Mouse (Mus musculus) heart, postnatal 10 days (tissue): ENCODE results near the gene Tbk1. TPM values are rescaled to one million over a fixed set of nuclear protein-coding genes. Genes with fewer than 3 reads are reported as not detected.
A peak's percentile ranks its signal among the peaks of the same experiment; 100 is the strongest.

Source experiments
- DNase-seq, 2 experiments: peaks; one replicate each; pipeline ENCODE4 v3.0.0; 2021
- intact Hi-C: fragments of 180-260 bp; cut with DNase I; formaldehyde crosslinking; loops from one replicate; pipeline ENCODE4 v1.15.1; 2025
- total RNA-seq, 2 experiments: library from RNA; stranded (reverse); gene quantifications; 2 replicates each; pipeline ENCODE4 v1.2.3; 2021

The Tbk1 gene
- 10 to 100 TPM; 17.3 to 19.5 TPM for total RNA-seq

DNA sequence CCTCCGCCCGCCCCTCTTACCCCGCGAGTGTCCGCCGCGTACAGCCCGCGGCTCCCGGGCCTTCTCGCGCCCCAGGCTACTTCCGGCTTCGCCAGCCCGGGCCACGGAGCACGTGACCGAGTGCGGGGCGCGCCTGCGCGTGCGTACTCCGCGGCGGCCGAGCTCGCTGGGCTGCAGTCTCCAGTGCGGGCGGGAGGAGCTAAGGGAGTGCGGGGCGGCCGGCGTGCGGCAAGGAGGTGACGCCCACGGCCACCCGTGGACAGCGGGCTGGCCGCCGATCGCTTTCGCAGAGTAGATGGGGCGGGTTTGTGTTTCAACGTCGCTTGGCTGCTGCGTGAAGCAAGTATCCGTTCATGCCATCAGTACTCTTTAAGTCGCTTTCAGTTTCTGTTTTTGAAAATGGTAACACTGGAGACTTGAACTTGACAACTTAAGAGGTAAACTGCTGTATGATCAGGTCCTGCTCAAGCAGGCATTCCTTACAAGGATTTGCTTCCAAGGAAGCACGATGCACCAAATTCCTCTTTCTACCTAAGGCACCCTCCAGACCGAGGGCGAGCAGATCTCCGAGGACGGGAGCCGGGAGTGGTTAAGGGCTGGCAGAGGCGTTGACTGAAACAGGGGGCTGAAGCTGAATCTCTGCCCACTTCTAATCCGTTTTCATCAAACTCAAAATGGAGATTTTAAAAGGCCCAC lies at the start of gene Tbk1:
Gene Tbk1, minus strand, starts transcription at position 113 of the 696 bp plus-strand sequence.
- peak; percentile 95 for DNase-seq
- intact Hi-C loops, result loop anchor here (2.0 kb wide), 1 partner anchor 38 kb away; no protein-coding TSS in a partner anchor

DNA sequence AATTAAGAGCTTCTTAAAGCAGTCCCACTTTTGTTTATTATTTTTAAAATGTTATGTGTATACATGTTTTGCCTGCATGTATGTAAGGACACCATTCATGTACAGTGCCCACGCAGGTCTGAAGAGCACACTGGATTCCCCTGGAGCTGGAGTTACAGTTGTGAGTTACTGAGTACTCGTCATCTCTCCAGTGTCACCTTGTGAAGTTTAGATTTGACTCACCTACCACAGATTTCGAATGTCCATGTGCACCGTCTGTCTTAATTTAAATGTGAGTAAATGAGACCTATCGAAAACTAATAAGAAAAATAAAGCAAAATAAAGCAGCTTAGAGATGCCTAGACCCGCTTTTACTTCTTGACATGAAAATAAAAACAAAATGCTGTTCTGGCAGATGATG lies 49.7 kb upstream of the Tbk1 start:
- intact Hi-C loops, result no loop called here
- DNase-seq, result no peak

DNA sequence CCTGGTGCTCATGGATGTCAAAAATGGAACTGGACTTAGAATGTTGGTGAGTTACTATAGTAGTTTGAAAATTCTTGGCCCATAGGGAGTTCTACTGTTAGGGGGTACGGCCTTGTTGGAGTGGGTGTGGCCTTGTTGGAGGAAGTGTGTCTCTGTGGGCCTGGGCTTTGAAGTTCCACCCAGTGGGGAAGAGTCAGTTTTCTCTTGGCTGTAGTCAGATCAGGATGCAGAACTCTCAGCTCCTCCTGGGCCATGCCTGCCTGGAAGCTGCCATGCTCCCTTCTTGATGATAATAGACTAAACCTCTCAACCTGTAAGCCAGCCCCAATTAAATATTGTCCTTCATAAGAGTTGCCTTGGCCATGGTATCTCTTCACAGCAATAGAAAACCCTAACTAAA lies 47.6 kb upstream of the Tbk1 start:
- no peak for DNase-seq
- intact Hi-C loops, result no loop called here

DNA sequence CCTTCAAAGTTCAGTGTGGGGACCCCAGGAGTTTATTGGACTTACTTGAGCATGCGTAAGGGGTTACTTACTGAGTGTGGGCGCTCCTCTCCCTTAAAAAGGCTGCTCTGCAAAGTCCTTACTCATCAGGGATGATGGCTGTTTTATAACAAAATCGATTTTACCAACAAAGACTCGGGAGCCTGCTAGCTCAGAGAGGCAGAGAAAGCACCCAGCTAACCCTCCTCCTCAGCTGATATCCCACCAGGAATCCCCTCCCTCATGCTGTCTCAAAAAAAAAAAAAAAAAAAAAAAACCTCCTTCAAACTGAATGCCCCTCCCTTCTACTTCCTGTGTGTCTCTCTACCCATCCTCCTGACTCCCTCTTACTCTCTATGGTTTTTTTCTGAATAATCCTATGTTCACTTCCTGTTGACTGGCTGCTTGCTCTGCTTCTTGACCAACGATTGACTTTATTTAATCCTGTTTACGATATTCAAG lies 42.0 kb upstream of the Tbk1 start:
- intact Hi-C loops, result loop anchor here (5.0 kb wide), 1 partner anchor 109 kb away; the partner anchor contains the start of gene BC048403
- no peak for DNase-seq

DNA sequence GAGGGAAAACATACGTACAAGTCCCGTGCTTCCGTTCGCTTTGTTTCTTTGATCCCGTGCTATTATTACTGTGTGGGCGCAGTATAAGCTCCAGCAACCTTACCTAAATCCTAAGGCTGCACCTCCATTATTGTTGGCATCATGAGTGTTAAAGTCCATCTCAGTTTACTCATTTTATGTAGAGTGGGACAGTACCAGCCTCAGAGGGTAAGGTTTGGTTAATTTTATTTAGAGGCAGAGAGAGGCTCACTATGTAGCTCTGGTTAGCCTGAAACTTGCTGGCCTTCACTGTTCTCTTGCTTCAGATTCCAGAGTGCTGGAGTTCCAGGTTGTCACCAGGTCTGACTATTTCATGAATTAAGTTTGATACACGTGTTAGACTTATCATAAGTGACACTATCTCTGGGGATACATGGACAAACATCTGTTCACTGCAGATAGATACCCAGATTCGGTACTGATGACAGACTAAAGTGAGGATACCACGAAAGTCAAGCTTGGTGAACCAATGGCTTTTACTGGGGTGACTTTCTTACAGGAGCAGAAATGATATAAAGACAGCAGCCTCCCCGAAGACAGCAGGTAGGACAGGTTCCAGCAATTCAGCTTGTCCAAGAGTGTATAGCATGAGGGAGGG lies 40.7 kb upstream of the Tbk1 start:
- no peak for DNase-seq
- intact Hi-C loops, result loop anchor here (5.0 kb wide), 1 partner anchor 110 kb away; the partner anchor contains the start of gene BC048403

DNA sequence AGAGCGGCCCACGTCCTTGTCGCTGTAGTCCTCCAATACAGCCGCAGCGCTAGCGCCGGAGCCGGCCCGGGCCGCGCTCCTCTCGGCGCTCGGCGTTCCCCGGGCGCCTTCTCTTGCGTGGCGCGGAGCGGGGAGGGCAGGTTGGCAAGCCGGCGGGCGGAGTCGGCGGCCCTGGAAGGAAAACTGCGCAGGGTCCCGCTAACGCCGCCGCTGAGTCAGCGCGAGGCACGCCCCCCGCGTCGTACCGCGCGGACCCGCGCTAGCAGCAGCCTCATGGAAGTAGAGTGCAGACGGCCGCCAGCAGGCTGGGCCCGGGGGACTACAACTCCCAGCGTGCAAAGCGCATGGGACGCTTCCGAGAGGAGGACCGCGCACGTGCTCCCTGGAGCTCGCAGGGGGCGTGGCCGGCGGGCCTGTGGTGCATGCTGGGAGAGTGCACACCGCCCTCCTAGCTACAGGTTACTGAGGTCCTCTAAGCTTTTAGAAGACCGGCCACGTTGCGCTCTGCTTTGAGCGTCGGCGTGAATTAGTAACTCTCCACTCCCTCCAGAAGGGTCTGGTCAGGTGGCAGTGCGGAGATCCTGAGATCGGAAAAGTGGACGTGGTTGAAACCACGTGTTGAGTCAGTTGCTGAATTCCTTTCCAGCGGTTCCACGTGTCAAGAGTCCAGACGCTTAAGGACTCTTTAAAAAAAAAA lies 39.7 kb upstream of the Tbk1 start, which contains the start of gene Xpot:
Gene Xpot, minus strand, starts transcription at position 147 of the 697 bp plus-strand sequence.
- intact Hi-C loops, result loop anchor here (5.0 kb wide), 1 partner anchor 111 kb away; the partner anchor contains the start of gene BC048403
- DNase-seq, result peak; percentile 98 to 99

DNA sequence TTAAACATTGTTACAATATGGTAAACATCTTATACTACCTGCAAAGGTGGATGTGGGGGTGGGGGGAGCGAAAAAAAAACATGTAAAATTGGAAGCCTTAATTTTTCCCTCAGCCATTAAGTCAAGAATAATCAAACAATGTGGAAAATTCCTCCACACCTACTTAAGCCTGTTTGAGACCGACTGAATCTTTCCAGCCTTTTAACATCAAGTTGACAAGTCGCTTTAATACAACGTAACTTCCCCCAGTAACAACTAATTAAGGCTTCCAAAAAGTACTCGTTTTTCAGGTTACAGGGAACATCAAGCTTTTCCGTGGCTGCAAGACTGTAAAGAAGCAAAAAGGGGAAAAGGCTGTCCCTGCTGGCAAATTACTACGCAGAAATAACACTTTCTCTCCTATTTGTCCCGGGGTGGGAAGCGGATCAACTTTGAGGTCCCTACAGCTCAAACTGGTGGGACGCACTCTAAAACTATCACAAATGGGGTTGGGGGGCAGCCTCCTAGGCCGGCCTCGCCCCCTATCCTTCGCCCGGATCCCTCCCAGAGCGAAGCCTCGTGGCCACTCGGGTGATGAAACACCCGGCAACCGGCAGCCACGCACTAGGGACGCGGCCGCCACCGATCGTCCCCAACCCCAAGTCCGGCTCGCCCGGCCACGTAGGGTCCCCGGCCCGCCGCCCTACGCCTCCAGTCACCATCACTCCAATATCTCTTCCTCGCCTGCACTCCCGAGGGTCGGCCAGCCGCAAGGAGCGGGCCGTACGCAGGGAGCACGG lies 39.0 kb upstream of the Tbk1 start:
- intact Hi-C loops, result loop anchor here (2.0 to 5.0 kb wide), 2 partner anchors 39 to 112 kb away; partner anchors contain the start of genes BC048403 and Tbk1
- DNase-seq, result no peak

DNA sequence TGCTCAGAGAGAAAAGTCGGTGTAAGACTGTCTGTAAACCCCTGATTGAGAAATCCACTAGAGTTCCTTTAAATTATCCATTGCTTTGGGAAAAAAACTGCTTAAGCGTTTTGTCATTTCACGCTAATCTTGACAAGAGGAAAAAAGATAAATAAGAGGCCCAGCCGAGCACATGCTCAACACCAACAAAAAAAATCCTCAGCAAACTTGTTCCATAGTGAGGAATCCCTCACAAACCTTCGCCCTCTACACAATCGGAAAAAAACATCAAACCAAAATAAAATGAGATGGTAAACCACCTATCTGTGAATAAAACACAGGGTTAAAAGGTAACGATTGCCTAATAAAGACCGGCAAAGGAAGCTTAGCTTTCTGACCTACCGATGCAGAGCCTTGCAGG lies 38.4 kb upstream of the Tbk1 start:
- intact Hi-C loops, result loop anchor here (2.0 to 5.0 kb wide), 2 partner anchors 38 to 112 kb away; partner anchors contain the start of genes BC048403 and Tbk1
- no peak for DNase-seq

DNA sequence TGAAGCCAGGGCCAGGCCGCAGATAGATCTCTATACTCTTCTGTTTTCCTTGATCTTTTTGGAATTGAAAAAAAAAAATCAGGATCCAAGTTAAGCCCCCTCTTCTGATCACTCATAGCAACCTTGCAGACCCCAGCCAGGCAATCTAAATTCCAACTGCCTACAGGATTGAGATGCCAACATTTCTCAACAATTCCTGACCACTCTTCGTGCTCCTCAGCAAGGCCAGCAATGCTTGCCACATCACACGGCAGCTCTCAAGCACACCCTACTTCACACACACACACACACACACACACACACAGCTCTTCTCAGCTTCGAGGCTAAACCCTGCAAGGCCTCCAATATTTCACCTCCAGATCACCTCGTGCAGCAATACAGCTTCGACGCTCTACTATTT lies 37.1 kb upstream of the Tbk1 start:
- no peak for DNase-seq
- intact Hi-C loops, result loop anchor here (2.0 kb wide), 1 partner anchor 37 kb away; the partner anchor contains the start of gene Tbk1

DNA sequence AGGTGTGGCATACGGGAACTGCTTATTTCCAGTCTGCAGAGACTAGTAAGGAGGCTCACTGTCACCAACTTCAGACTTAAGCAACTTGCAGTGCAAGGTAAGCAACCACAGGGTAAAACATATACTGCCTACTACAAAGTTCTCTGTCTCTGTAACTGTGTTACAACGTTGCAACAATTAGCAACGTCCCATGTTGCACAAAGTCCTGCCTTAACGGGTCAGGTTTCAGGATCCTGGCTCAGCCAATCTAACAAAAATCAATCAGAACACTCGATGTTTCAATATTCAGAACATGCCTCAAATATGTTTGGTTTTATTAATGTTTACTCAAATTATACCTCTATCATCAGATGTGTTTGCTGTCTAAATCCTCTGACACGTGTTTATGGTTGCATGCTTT lies 35.8 kb upstream of the Tbk1 start:
- no peak for DNase-seq
- intact Hi-C loops, result no loop called here

DNA sequence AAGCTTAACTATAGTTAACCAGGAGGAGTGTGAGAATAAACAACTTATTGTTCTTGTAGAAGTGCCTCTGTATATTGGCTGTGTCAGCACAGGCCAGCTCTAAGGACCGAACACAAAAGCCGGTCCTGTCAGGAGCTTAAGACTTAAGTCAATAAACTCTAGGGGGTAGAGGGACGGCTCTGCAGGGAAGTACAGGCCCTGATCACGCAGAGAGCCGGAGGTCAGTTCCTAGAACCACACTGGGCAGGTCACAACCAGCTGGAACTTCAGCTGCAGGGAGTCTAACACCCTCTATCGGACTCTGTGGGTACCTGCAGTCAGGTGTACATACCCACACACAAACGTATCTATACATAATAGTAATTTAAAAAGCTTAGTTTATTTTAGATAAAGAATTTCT lies 29.3 kb upstream of the Tbk1 start:
- intact Hi-C loops, result no loop called here
- DNase-seq, result no peak

DNA sequence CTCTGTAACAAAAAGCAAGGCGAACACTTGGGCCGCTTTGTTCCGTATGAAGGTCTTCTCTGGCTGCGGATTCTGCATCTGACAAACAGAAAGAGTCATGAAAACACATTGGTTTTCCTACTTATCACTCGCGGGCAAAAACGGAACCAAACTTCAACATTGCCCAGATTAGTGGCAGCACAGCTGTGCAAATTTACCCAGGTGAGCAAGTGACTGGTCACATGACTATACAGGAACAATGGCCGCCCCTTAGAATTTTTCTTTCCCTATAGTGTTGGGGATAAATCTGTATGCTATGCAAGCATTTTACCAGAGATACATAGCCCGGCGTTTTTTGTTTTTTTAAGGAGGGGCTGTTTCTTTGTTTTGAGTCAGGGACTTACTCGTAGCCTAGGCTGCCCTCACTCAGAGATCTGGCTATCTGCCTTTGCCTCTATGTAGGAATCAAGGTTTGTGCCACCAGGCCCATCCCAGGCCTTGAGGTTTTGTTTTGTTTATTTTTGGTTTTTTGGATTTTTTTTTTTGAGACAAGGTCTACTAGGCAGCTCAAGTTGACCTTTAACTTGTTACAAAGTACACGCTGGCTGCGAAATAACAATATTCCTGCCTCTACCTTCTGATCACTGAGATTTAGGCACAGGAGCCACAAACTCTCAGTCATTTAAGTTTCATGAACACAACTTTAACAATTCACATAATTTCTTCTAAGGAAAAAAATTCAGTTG lies 28.7 kb upstream of the Tbk1 start:
- intact Hi-C loops, result no loop called here

DNA sequence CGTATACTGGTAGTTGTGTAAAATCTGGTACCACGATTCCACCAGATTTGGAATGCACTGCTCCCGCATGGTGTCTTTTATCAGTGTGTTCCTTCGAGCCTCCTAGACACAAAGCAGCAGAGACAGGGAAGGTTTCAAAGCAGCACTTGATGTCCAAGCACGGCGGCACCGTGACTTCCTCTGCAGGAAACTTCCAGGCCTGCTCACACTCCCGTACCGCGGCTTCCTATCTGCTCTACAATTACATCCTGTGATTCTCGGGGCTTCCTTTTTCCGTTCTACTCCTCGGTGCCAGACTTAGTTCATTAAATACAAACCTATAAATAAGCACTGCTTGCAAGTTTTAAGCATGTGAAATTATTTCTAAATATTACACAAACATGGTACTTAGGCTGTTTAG lies 27.0 kb upstream of the Tbk1 start:
- intact Hi-C loops, result no loop called here

More for the DNA sequence above, 28.7 kb upstream of the Tbk1 start:
- DNase-seq, result no peak

DNA sequence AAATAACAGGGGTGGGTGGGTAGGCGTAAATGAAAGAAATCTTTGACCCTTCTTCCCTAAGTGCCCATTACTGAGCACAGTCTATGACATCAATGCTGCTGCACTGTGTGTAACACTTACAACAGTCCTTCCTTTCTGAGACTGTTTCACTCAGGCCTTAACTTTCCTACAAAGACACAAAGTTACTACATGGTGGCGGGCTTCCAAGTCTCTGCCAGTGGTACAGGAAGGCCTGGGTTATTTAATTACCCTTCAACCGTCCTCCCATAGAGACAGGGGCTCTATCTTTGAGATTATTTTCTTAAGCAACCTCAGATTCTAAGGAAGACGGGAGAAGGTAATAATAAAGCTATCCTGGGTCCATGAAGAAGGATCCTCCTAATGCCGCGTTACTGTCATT lies 25.9 kb upstream of the Tbk1 start:
- intact Hi-C loops, result no loop called here

More for the DNA sequence above, 27.0 kb upstream of the Tbk1 start:
- DNase-seq, result peak; percentile 54

DNA sequence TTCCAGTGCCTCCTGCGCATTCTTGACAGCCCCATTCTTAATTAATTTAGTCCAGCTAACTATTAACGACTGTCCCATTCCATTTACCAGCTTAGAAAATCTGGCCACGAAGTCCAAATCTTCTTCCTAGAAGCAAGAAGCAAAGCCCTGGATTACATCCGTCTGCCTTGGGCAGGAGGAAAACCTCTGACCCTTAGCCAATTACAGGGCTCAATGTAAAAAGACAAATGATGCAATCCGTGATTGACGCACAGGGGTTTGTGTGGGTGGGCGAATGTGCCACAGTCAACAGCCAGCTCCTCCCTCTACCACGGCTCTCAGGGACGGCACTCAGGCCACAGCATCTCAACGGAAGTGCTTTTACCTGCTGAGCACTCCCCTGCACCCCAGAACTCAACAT lies 25.0 kb upstream of the Tbk1 start:
- DNase-seq, result no peak
- intact Hi-C loops, result no loop called here

More for the DNA sequence above, 25.9 kb upstream of the Tbk1 start:
- DNase-seq, result no peak

DNA sequence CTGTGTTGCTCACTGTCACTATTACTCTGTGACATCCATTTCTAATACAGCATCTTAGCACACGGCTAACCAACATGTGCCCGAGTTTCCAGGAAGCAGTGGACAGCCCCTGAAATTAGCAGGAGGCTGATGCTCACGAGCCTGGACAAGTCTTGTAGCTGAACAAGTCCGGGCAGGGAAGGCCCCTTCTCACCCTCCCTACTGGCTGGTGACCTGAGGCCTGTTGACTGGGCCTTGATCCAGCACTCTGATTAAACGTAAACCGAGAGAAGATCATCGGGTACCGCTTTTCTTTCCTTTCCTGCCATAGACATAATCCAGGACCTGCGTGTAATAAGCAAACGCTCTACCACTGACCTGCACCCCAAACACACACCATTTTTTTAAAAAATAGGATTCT lies 21.6 kb upstream of the Tbk1 start:
- DNase-seq, result no peak
- intact Hi-C loops, result no loop called here

DNA sequence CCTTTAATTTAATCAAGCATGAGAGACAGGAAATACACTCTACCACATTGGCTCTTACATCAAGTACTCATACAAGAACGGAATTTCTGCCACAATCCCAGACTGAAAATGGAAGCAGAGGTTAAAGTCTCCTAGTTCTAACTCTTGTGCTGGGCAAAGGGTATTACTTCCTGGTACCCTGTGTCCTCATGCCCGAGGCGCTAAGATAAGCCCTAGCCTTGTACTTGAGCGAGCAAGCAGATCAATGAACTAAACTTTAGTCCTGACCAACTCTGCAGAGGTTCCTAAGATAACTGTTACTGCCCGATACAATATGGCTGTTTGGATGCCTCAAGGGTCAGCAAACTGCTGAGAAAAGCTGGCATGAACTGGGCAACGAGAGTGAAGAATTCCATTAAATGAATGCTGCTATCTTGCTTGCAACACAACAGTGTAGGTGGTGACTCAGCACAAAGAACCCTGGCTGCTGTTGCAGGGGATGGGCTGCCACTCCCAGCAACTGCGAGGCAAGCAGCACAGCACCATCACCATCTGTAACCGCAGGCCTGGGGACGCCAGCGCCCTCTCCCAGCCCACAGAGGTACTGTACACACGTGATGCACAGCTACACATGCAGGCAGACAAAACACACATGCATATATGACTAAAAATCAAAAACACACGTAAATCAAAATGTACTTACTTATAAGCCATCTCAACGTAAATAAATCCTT lies 18.2 kb upstream of the Tbk1 start:
- intact Hi-C loops, result no loop called here
- no peak for DNase-seq

DNA sequence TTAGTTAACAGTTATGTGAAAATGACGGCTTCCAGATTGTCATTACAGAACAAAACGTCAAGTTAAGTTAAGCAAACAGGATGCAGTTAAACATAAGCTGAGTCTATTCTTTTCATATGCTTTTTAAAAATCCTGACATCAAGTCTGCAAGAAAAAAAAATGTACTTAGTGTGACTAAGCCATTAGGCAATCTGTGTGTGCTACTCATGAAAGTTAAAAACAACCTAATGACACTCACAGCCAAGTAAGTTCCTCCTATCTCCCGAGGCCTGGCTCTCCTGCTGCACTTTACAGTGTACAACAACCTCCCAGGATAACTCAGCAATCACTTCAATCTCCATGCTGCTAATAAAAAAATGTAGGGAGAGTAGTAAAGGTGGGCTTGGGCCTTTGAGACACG lies 17.0 kb upstream of the Tbk1 start:
- intact Hi-C loops, result no loop called here
- no peak for DNase-seq

DNA sequence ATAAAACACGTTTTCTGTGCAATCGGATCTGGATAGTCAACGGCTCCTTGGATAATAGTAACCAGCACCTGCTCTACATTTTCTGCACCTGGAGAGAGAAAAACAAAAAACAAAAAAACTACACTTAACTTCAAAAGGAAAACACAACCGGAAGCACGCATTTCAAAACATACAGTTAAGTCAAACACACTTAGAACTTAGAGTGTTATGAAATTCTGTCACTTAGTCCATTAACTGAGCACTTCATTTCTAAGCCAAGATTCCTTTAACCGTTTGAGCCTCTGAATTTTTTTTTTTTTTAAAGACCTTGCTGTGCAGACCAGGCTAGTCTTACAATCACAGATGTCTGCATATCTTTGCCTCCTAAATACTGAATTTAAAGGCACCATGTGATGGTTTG lies 14.7 kb upstream of the Tbk1 start:
- DNase-seq, result no peak
- intact Hi-C loops, result no loop called here
